Mouse (Mus musculus): ENCODE data around the gene Bcorl1. TPM values are rescaled to one million over a fixed set of nuclear protein-coding genes. Genes with fewer than 3 reads are reported as not detected.

Gene Bcorl1
- polyA plus RNA-seq, 1 experiment from 2014 or later: 1.6 TPM

DNA sequence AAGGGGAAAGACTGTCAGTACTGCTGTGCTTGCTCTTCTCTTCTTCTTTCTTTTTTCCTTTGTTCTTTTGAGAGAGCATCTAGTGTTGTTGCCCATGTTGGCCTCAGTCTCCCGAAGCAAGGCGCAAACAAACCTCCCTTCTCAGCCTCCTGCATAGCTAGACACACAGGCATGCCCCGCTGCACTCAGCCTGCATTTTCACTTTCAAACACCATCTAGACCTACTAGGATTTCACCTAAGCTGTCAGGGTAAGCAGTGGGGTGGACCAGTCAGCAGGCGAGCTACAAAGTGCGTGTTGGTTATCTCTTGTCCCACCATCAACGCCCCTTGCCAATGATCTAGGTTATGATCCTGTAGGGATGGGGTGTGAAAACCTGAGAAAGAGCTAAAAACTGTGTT is 100.4 kb downstream of the Bcorl1 start:
- no peaks in the 10 kb centered on the region for H3K4me1 ChIP-seq (replicated peaks; ENCODE audit: control insufficient read depth, insufficient read depth, low read length)
- no peak for TF ChIP-seq CTCF (IDR thresholded peaks at IDR 0.05; ENCODE audit: low read depth)
- H3K36me3 ChIP-seq (ENCODE audit: control insufficient read depth, insufficient read depth): no peaks in the 10 kb centered on the region
- no peak overlapping the region for H3K9ac ChIP-seq (ENCODE audit: low read depth, low read length)
- ATAC-seq: no peak
- H3K9me3 ChIP-seq (ENCODE audit: control insufficient read depth): no peaks in the 10 kb centered on the region
- no peak overlapping the region for H3K4me2 ChIP-seq (replicated peaks; ENCODE audit: low read depth)
- no peak overlapping the region for H3K27ac ChIP-seq (ENCODE audit: low read depth, low read length)
- WGBS: 81% methylated on average over 6 of the region's 6 CpGs
- no peak overlapping the region for H3K4me3 ChIP-seq (ENCODE audit: low read depth, low read length)
- H3K27me3 ChIP-seq (replicated peaks; ENCODE audit: control insufficient read depth, insufficient read depth, low read length): no peaks in the 10 kb centered on the region

DNA sequence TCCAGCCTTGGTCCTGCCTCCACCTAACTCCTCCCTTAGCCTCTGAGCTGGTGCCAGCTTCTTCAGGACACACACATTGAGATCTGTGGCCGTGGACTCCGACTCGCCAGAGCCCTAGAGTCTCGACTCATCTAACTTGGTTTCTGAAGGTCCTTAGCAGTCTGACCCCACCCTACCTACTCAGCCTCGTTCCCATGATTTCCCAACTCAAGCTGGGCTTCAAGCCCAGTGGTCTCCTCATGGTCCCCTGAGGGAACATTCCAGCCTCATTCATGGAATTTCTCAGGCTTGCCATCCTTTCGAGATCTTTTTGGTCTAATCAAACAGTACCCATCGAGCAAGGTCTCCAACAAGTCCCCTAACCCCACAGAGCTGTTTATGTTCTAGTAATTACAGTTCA is 100.8 kb downstream of the Bcorl1 start:
- WGBS: 49% methylated on average over 7 of the region's 7 CpGs
- no peak overlapping the region for H3K9ac ChIP-seq (ENCODE audit: low read depth, low read length)

DNA sequence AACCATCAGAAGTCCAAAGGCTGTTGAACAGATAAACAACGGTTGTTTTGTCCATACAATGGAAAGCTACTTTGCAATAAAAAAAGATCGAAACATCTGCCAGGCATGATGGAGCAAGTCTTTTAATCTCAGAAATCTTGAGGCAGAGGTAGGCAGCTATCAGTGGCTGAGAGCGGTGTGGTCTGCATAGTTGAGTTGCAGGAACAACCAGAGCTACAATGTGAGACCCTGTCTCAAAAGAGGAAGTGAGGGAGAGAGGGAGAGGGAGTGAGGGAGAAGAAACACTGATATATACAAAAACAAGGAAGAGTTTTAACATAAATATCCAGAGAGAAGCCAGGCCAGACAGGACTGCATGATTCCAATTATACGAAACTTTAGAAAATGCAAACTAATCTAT is 103.5 kb downstream of the Bcorl1 start:
- H3K4me2 ChIP-seq (replicated peaks; ENCODE audit: low read depth): no peak overlapping the region
- H3K27me3 ChIP-seq (replicated peaks; ENCODE audit: control insufficient read depth, insufficient read depth, low read length): no peaks in the 10 kb centered on the region
- no peaks in the 10 kb centered on the region for H3K36me3 ChIP-seq (ENCODE audit: control insufficient read depth, insufficient read depth)
- no peak overlapping the region for H3K4me3 ChIP-seq (ENCODE audit: low read depth, low read length)
- no peaks in the 10 kb centered on the region for H3K9me3 ChIP-seq (ENCODE audit: control insufficient read depth)
- TF ChIP-seq CTCF (IDR thresholded peaks at IDR 0.05; ENCODE audit: low read depth): no peak
- 76% methylated on average over 4 of the region's 4 CpGs for WGBS
- H3K4me1 ChIP-seq (replicated peaks; ENCODE audit: control insufficient read depth, insufficient read depth, low read length): no peaks in the 10 kb centered on the region
- H3K27ac ChIP-seq (ENCODE audit: low read depth, low read length): no peak overlapping the region
- ATAC-seq: no peak
- no peak overlapping the region for H3K9ac ChIP-seq (ENCODE audit: low read depth, low read length)

More for the DNA sequence above, 100.8 kb downstream of the Bcorl1 start:
- H3K4me1 ChIP-seq (replicated peaks; ENCODE audit: control insufficient read depth, insufficient read depth, low read length): no peaks in the 10 kb centered on the region
- no peak for TF ChIP-seq CTCF (IDR thresholded peaks at IDR 0.05; ENCODE audit: low read depth)
- H3K27ac ChIP-seq (ENCODE audit: low read depth, low read length): no peak overlapping the region
- ATAC-seq: no peak
- H3K4me3 ChIP-seq (ENCODE audit: low read depth, low read length): no peak overlapping the region
- no peaks in the 10 kb centered on the region for H3K36me3 ChIP-seq (ENCODE audit: control insufficient read depth, insufficient read depth)
- H3K9me3 ChIP-seq (ENCODE audit: control insufficient read depth): no peaks in the 10 kb centered on the region
- no peak overlapping the region for H3K4me2 ChIP-seq (replicated peaks; ENCODE audit: low read depth)
- H3K27me3 ChIP-seq (replicated peaks; ENCODE audit: control insufficient read depth, insufficient read depth, low read length): no peaks in the 10 kb centered on the region

GRCm38 (mm10) chrX:48449646-48450045 is 108.5 kb downstream of the Bcorl1 start:
- WGBS: 41% methylated on average over 10 of the region's 10 CpGs
- ATAC-seq: no peak
- no peak overlapping the region for H3K4me2 ChIP-seq (replicated peaks; ENCODE audit: low read depth)
- H3K4me1 ChIP-seq (replicated peaks; ENCODE audit: control insufficient read depth, insufficient read depth, low read length): no peaks in the 10 kb centered on the region
- H3K4me3 ChIP-seq (ENCODE audit: low read depth, low read length): no peak overlapping the region
- H3K27me3 ChIP-seq (replicated peaks; ENCODE audit: control insufficient read depth, insufficient read depth, low read length): no peaks in the 10 kb centered on the region
- no peak for TF ChIP-seq CTCF (IDR thresholded peaks at IDR 0.05; ENCODE audit: low read depth)
- no peaks in the 10 kb centered on the region for H3K36me3 ChIP-seq (ENCODE audit: control insufficient read depth, insufficient read depth)
- H3K27ac ChIP-seq (ENCODE audit: low read depth, low read length): no peak overlapping the region
- no peak overlapping the region for H3K9ac ChIP-seq (ENCODE audit: low read depth, low read length)
- no peaks in the 10 kb centered on the region for H3K9me3 ChIP-seq (ENCODE audit: control insufficient read depth)

- 32% methylated on average over 9 of the region's 9 CpGs for WGBS
- peak overlapping the region; percentile 60 for H3K4me3 ChIP-seq (ENCODE audit: low read depth, low read length)
- no peaks in the 10 kb centered on the region for H3K27me3 ChIP-seq (replicated peaks; ENCODE audit: control insufficient read depth, insufficient read depth, low read length)
- peak overlapping the region; percentile 91 for H3K27ac ChIP-seq (ENCODE audit: low read depth, low read length)
- ATAC-seq: peak; percentile 63
- H3K4me1 ChIP-seq (replicated peaks; ENCODE audit: control insufficient read depth, insufficient read depth, low read length): no peaks in the 10 kb centered on the region
- no peak for TF ChIP-seq CTCF (IDR thresholded peaks at IDR 0.05; ENCODE audit: low read depth)
- H3K9ac ChIP-seq (ENCODE audit: low read depth, low read length): peak overlapping the region; percentile 79; the same call in 1 of the 2 replicates
- H3K4me2 ChIP-seq (replicated peaks; ENCODE audit: low read depth): peak overlapping the region; percentile 70
- no peaks in the 10 kb centered on the region for H3K9me3 ChIP-seq (ENCODE audit: control insufficient read depth)
- H3K36me3 ChIP-seq (ENCODE audit: control insufficient read depth, insufficient read depth): no peaks in the 10 kb centered on the region
Observed at GRCm38 (mm10) chrX:48452231-48452890, 111.2 kb downstream of the Bcorl1 start.

DNA sequence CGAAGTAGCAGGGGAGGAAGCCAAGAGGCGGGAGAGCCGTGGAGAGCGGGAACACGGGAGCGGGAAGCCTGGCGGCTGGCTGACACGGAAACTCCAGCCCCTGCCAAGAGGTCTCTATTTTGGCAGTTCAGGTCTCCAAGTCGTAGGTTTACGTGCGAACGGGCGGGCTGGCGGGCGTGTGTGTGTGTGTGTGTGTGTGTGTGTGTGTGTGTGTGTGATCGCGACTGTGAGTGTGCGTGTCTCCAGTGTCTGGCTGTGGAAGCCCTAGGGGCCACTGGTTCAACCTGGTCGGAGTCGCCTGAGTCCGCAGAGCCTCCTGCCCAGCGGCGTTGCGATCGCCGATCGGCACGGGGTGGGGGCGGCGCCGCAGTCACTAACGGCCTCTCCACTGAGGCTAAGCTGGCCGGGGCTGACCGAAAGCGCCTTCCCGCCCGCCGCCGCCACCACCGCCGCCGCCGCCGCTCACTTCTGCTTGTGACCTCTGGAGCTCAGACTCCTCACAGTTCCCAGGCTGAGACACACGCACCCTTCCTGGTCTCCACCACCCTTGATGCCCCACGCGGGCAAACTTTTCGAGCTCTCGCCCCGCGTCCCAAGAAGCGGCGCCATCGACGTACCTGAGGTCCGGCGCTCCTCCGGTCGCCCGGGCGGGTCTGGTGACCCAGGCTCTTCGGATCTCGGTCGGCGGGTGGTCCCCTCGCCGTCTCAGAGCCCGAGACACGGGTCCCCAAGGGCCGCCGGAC is 111.9 kb downstream of the Bcorl1 start:
- Histone ChIP-seq H3K4me1 (replicated peaks; ENCODE audit: control insufficient read depth, insufficient read depth, low read length) (no peaks in the 10 kb centered on the region), H3K4me2 (replicated peaks; ENCODE audit: low read depth) (peak overlapping the region; percentile 70), H3K27me3 (replicated peaks; ENCODE audit: control insufficient read depth, insufficient read depth, low read length) (no peaks in the 10 kb centered on the region), H3K9ac (ENCODE audit: low read depth, low read length) (peak overlapping the region; percentile 79), H3K4me3 (ENCODE audit: low read depth, low read length) (peak overlapping the region; percentile 60), H3K36me3 (ENCODE audit: control insufficient read depth, insufficient read depth) (no peaks in the 10 kb centered on the region), H3K27ac (ENCODE audit: low read depth, low read length) (peak overlapping the region; percentile 91), H3K9me3 (ENCODE audit: control insufficient read depth) (no peaks in the 10 kb centered on the region)
- peak; percentile 9 for ATAC-seq
- 16% methylated on average over 35 of the region's 71 CpGs for WGBS
- no peak for TF ChIP-seq CTCF (IDR thresholded peaks at IDR 0.05; ENCODE audit: low read depth)
